Mouse (Mus musculus) adrenal gland, postnatal 36 days (tissue): ENCODE results near the gene Amy2a2. TPM values are rescaled to one million over a fixed set of nuclear protein-coding genes. Genes with fewer than 3 reads are reported as not detected.
"Not testable (repeated sequence)": the region's sequence is repeated elsewhere in the genome, so short reads cannot be mapped to it uniquely, and the experiment has no call there.

ENCODE experiments used
- DNase-seq, 2 experiments: peaks; one replicate each; pipeline ENCODE4 v3.0.0; 2021; ENCODE audit warnings: mixed read lengths in 1 of 2
- long read RNA-seq, 2 experiments: library from polyadenylated mRNA; stranded (forward); transcript quantifications; one replicate each; pipeline ENCODE4 v2.0.0; 2021; ENCODE audit warnings: borderline sequencing depth in 2 of 2
- total RNA-seq, 2 experiments: library from RNA; stranded (reverse); gene quantifications; 2 replicates each; pipeline ENCODE4 v1.2.3; 2021

Amy2a2 gene
- not detected for total RNA-seq
- long read RNA-seq, experiment 1 = 0 reads
- long read RNA-seq, experiment 2, transcript Amy2a2-201 (10 exons, 3,717 nt) = major isoform, 264 of 288 reads
- long read RNA-seq, experiment 2, partial matches to known transcripts = 6 of 288 reads
- long read RNA-seq, experiment 2, other reads (novel, unspliced or antisense) = 18 of 288 reads

GRCm38 (mm10) chr3:113356558-113356957 is at the start of gene Amy2a2:
Gene Amy2a2, minus strand, starts transcription at chr3:113356658.
- DNase-seq = not testable (repeated sequence)

- DNase-seq = not testable (repeated sequence)
These were observed 11.0 kb downstream of the Amy2a2 start for GRCm38 (mm10) chr3:113345484-113345883.

GRCm38 (mm10) chr3:113323952-113324351 is 32.5 kb downstream of the Amy2a2 start, which contains the start of gene Amy2a3:
Gene Amy2a3, minus strand, starts transcription at chr3:113324052.
- not testable (repeated sequence) for DNase-seq

- not testable (repeated sequence) for DNase-seq
These were observed 43.5 kb downstream of the Amy2a2 start for GRCm38 (mm10) chr3:113312937-113313336.

Other genes starting within 250 kb of the Amy2a2 start
- under 1 TPM; 0.36 to 0.59 TPM for gene Amy2a5, start 97.8 kb downstream of the Amy2a2 start, total RNA-seq
- not detected for gene Amy2a4, start 65.2 kb downstream of the Amy2a2 start, total RNA-seq
- gene Amy2a3, start 32.6 kb downstream of the Amy2a2 start, total RNA-seq = not detected
- gene Amy2a1, start 175.8 kb upstream of the Amy2a2 start, total RNA-seq = not detected